Mouse (Mus musculus): ENCODE data around the gene Tspan9. TPM values are rescaled to one million over a fixed set of nuclear protein-coding genes. Genes with fewer than 3 reads are reported as not detected.

Gene Tspan9
- total RNA-seq (2014; fragmentation: Nextera tagmentation) = 0.22 TPM in 1 of 2 replicates, not detected in the other
- total RNA-seq (2017) = 0.19 TPM in 1 of 2 replicates, not detected in the other

DNA sequence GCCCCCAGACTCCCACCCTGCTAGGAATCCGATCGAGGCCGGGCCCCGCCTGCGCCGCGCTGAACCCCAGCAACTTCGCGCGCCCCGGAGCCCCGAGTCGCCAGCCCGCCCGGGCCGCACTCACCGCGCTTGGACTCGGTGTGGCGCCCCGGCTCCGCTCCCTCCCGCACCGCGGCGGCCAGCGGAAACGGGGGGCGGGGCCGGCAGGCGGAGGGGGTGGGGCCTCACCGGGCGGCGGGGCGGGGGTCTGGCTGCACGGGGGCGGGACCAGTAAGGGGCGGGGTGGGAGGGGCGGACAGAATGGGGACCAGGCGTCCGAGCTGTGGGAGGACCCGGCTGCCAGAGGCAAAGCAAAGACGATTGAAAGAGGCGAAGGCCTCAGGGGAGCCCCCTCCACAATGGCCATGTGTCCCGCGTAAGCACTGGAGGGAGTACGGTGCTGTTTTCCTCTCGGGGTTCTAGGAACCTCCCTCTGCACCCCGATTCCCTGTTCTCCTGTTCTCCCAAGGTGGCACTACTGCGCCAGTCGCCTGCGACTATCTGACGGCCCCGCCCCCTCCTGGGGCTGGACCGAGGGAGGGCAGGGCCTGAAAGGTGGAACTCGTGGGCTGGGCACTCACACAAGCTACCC is at the start of gene Tspan9:
TSS of gene Tspan9 (minus strand) at position 205 of the 631 bp plus-strand sequence.
- peak; percentile 89 for ATAC-seq (replicated peaks; ENCODE audit: low FRiP score, low TSS enrichment, poor library complexity, severe bottlenecking)

DNA sequence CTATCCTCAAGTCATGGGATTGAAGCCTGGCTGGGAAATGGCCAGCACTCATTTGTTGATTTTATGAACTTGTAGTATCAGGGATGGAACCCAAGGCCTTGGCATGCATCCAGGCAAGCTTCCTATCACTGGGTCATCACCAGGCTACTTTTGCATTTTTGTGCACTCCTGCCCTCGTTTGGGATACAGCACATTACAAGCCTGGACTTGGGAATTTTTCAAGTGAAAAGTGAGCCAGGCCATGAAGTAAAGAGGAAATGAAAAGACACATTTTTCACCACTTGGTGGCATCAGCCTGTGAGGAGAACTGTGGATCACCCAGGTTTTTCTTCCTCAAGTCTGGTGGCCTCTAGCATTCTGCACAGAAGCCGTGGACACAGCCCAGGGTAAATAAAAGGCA is 40.1 kb upstream of the Tspan9 start:
- no peak for ATAC-seq (replicated peaks; ENCODE audit: low FRiP score, low TSS enrichment, poor library complexity, severe bottlenecking)

DNA sequence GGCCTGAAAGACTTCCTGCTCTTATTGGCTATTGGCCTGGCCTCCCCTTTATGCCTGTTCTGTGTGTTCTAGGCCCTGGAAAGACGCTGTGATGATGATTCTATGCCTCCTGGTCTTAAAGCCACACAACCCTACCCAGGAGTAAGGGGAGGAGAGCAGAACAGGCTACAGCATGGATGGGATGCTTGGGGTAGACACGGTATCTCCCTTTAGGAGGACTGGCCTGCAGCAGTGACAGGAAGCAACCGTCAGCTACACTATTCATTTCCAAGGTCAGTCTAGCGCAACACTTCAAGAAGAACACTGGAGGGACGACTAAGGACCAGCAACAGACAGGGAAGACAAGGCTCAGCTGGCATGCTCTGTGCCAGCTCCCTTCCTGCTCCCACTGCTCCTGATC is 37.8 kb upstream of the Tspan9 start:
- no peak for ATAC-seq (replicated peaks; ENCODE audit: low FRiP score, low TSS enrichment, poor library complexity, severe bottlenecking)

- ATAC-seq (replicated peaks; ENCODE audit: low FRiP score, low TSS enrichment, poor library complexity, severe bottlenecking) = no peak
These were observed 36.3 kb upstream of the Tspan9 start for GRCm38 (mm10) chr6:128179651-128180050.

GRCm38 (mm10) chr6:128179247-128179646 is 35.9 kb upstream of the Tspan9 start:
- ATAC-seq (replicated peaks; ENCODE audit: low FRiP score, low TSS enrichment, poor library complexity, severe bottlenecking) = no peak

- no peak for ATAC-seq (replicated peaks; ENCODE audit: low FRiP score, low TSS enrichment, poor library complexity, severe bottlenecking)
These were observed 35.3 kb upstream of the Tspan9 start for GRCm38 (mm10) chr6:128178681-128179080.

DNA sequence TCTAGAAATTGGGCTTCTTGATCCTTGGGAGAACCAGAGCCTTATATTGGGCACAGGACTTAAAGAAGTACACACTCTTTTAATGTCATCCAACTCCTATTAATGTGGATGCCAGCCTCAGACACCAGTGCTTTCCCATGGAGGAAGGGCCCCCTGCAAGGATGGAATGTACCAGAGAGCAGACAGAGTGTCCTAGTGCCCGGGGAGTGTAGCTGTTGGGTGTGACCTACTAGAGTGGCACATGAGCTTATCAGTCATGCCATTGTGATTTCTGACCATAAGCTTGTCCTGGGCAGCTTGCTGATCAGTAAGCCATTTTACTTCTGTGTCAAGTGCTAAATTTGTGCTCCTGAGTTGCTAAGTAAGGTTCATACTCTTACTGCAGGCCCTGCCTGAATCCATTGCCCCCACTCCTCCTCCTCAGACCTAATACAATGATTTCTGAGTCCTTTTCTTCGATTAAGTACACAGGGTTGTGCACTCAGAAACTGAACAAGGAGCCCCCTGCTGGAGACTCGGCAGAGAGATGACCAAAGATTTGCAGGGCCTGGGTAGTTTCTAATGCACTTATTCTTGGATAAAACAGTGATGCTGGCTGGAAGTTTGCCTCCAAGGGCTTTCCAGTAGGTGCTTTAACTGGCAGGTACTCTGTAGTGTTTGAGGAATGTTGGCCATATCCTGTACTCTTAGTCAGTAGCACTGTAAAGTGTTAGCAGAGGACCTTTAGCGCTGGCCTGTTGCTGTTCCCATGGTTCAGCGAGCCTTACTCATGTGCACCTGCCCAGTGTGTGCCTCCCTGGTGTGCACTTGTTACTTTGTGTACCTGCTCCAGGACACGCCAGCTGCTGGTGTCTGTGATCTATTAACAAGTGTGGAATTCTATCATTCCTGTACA is 25.6 kb upstream of the Tspan9 start:
- no peak for ATAC-seq (replicated peaks; ENCODE audit: low FRiP score, low TSS enrichment, poor library complexity, severe bottlenecking)

- ATAC-seq (replicated peaks; ENCODE audit: low FRiP score, low TSS enrichment, poor library complexity, severe bottlenecking) = no peak
These were observed 22.2 kb upstream of the Tspan9 start for GRCm38 (mm10) chr6:128165564-128165963.

DNA sequence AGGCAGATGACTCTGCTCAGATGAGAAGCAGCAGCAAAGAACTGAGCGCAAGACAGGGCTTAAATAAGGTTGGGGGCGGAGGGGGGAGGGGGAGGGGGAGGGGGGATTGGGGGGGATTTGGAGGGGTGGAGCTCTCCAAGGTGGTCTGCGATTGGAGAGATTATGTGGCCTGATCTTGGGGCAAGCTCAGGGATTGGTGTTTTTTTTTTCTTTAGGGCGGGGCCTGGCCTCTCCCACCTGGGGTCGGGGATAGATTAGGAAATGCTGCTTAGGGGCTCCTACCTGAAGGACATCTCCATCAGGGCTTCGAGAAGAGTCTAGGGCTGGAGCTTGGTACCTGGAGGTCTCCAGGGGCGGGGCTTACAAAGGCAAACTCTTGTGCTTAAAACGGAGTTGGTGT is 21.2 kb upstream of the Tspan9 start:
- no peak for ATAC-seq (replicated peaks; ENCODE audit: low FRiP score, low TSS enrichment, poor library complexity, severe bottlenecking)

GRCm38 (mm10) chr6:128159092-128159491 is 15.7 kb upstream of the Tspan9 start:
- no peak for ATAC-seq (replicated peaks; ENCODE audit: low FRiP score, low TSS enrichment, poor library complexity, severe bottlenecking)

GRCm38 (mm10) chr6:128158031-128158430 is 14.6 kb upstream of the Tspan9 start:
- no peak for ATAC-seq (replicated peaks; ENCODE audit: low FRiP score, low TSS enrichment, poor library complexity, severe bottlenecking)

GRCm38 (mm10) chr6:128156476-128156875 is 13.1 kb upstream of the Tspan9 start:
- no peak for ATAC-seq (replicated peaks; ENCODE audit: low FRiP score, low TSS enrichment, poor library complexity, severe bottlenecking)

- no peak for ATAC-seq (replicated peaks; ENCODE audit: low FRiP score, low TSS enrichment, poor library complexity, severe bottlenecking)
These were observed 12.5 kb upstream of the Tspan9 start for GRCm38 (mm10) chr6:128155935-128156334.

GRCm38 (mm10) chr6:128145765-128146164 is 2.4 kb upstream of the Tspan9 start:
- 0 out of 2 replicates have a peak, but pooled peaks have one; percentile 51 for ATAC-seq (replicated peaks; ENCODE audit: low FRiP score, low TSS enrichment, poor library complexity, severe bottlenecking)

DNA sequence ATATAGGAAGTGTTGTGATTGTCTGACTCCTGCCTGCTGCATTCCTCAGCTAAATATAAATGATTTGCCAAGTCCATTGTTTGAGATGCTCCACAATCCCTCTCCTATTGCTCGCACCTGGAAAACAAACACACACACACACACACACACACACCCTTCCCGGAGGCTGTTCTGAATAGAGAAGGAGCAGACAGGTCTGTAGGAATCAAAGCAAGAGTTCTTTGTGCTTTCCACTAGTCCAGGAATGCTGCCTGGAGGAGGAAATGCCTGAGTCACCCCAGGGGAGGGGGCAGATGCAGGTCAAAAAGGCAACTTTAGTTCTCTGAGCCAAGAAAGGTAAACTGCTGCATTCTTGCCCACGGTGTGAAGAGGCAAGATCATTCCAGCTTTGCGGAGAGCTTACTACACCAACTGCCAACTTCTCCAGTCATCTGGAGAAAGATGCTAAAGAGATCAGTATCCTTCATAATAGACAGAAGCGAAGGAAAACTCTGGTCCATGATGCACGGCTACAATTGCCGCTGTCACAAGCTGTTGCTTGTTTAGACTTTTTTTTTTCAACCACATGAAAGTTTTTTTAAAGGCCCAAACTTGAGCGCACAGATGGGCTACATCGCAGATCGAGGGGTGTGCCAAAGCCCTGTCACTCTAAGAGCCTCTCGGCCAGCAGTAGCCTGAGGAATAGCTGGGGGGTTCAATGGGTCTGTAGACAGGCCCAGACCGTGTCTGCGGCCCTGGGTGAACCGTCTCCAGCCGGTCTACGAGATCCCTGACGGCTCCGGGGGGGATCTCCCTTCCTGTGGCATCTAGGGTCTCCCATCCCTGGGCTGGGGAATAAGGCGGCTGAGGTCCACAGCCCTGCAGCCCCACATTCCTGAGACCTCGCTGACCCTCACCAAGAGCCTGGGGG is 770 bp downstream of the Tspan9 start:
- no peak for ATAC-seq (replicated peaks; ENCODE audit: low FRiP score, low TSS enrichment, poor library complexity, severe bottlenecking)

DNA sequence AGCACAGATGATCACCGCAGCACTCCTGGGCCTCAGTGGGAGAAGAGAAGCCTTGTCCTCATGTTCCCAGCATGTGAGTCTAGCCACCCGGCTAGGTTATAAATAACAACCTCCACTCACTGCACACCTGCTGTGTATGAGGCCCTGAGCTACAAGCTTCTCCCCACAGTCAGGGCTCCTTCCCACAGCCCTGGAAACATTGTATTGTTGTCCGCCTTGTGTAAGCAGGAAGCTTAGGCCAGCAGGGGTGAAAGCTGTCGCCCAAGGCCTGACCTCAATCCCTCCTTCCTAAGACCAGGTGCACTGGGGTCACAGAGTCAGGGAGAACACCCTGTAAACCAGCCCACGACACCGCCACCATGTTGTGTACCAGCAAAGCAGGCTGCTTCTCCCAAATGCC is 2.7 kb downstream of the Tspan9 start:
- no peak for ATAC-seq (replicated peaks; ENCODE audit: low FRiP score, low TSS enrichment, poor library complexity, severe bottlenecking)

GRCm38 (mm10) chr6:128137855-128138254 is 5.5 kb downstream of the Tspan9 start:
- ATAC-seq (replicated peaks; ENCODE audit: low FRiP score, low TSS enrichment, poor library complexity, severe bottlenecking) = no peak

- no peak for ATAC-seq (replicated peaks; ENCODE audit: low FRiP score, low TSS enrichment, poor library complexity, severe bottlenecking)
These were observed 6.7 kb downstream of the Tspan9 start for GRCm38 (mm10) chr6:128136654-128137053.

DNA sequence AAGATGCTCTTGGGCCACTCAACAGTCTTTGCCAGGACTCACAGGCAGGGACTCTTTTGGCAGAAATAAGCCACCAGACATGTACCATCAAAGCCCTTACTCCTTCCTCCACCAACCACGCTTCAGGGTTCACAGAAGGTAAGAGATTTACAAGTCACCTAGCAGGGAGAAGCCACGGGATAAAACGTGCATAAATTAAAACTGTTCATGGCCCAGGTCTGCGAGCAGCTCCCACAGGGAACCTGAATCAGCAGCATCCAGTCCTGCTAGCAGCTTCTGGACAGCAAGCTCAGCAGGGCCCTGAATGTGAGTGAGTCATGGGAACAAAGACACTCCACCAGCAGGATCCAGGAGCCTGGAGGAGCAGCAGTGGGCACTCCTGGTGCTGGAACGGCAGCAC is 7.9 kb downstream of the Tspan9 start:
- no peak for ATAC-seq (replicated peaks; ENCODE audit: low FRiP score, low TSS enrichment, poor library complexity, severe bottlenecking)

GRCm38 (mm10) chr6:128135006-128135405 is 8.4 kb downstream of the Tspan9 start:
- ATAC-seq (replicated peaks; ENCODE audit: low FRiP score, low TSS enrichment, poor library complexity, severe bottlenecking) = no peak
